Mouse (Mus musculus): Measurements from ENCODE around the gene Fhl2.

Fhl2 gene

GRCm38 (mm10) chr1:43110556-43110955 is 86.2 kb downstream of the Fhl2 start:
- DNase-seq (ENCODE audit: low read depth, low spot score), result peak; percentile 30

- DNase-seq (ENCODE audit: low read depth, low spot score), result no peak
These were observed 88.1 kb downstream of the Fhl2 start for GRCm38 (mm10) chr1:43108729-43109128.

- peak; percentile 93 for DNase-seq (ENCODE audit: low read depth, low spot score)
These were observed 98.5 kb downstream of the Fhl2 start, which contains the start of the genes Tgfbrap1 and AI597479 for GRCm38 (mm10) chr1:43098031-43098984. TSS of gene Tgfbrap1 (minus strand) at chr1:43098637. TSS of gene AI597479 (plus strand) at chr1:43098710.

GRCm38 (mm10) chr1:43094206-43094605 is 102.6 kb downstream of the Fhl2 start:
- no peak for DNase-seq (ENCODE audit: low read depth, low spot score)

- peak; percentile 54 for DNase-seq (ENCODE audit: low read depth, low spot score)
These were observed 104.4 kb downstream of the Fhl2 start for GRCm38 (mm10) chr1:43092056-43093015.

- no peak for DNase-seq (ENCODE audit: low read depth, low spot score)
These were observed 105.3 kb downstream of the Fhl2 start for GRCm38 (mm10) chr1:43091306-43092055.

- DNase-seq (ENCODE audit: low read depth, low spot score), result no peak
These were observed 106.4 kb downstream of the Fhl2 start for GRCm38 (mm10) chr1:43090418-43090817.

GRCm38 (mm10) chr1:43082946-43083345 is 113.8 kb downstream of the Fhl2 start:
- no peak for DNase-seq (ENCODE audit: low read depth, low spot score)

- no peak for DNase-seq (ENCODE audit: low read depth, low spot score)
These were observed 118.7 kb downstream of the Fhl2 start for GRCm38 (mm10) chr1:43078124-43078523.

GRCm38 (mm10) chr1:43074791-43075190 is 122.0 kb downstream of the Fhl2 start:
- no peak for DNase-seq (ENCODE audit: low read depth, low spot score)

All from retina, postnatal 7 days (tissue).